Mouse (Mus musculus): Measurements from ENCODE around the gene Zfp369. TPM values are rescaled to one million over a fixed set of nuclear protein-coding genes. Genes with fewer than 3 reads are reported as not detected.

Zfp369 gene
- polyA plus RNA-seq (2015; fragmentation: Nextera tagmentation; extraction: Ambion mirVana), result 9.0 and 11.2 TPM in 2 replicates

DNA sequence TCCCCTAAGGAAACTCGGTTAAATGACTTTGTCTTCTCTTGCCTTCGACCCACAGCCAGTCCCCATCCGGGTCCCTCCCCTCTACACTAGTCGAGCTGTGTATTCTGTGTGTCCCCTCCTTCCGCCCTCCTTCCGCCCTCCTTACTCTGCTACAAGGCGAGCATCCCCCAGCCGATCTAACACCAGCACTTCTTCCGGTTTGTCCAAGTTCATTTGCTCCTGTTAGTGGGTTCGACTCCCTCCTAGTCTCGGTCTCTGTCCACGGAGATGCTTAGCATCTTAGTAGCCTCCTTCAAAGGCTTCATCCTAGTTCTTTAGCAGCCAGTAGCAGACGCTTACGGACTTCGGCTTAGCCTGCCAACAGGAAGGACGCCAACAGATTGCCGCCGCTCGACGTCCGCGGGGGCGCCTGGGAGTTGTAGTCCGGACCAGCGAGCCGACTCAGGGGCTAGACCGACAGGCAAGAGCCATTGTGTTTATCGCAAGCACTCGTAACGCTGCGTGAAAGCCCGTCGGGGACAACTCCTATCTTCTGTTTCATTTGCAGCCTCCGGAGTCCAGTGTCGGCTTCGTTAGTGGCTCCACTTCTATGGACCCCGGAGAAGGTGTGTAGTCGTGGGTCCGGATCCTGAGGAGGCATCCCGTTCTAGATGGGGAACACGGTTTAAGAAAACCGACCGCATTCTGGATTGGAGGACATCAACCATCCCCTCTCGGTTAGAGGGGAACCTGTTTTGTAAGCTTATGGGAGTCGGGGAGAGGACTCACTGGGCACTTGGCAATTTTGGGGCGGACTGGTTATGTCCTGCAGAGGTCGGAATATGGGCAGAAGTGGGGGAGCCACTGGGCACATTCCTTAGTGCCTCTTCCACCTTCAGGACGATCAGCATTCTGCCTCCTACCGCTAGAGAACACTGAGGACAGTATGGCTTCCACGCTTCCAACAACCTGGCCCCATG is at the start of gene Zfp369:
TSS of gene Zfp369 (plus strand) at position 432 of the 959 bp plus-strand sequence.
- Histone ChIP-seq H3K4me1 (no peaks in the 10 kb centered on the region), H3K4me2 (peak within 1 kb of the TSS; percentile 66), H3K9me3 (no peaks in the 10 kb centered on the region), H3K27ac (peak within 1 kb of the TSS; percentile 91), H3K36me3 (peaks cover 11% of the 10 kb centered on the region; the same call in 1 of the 2 replicates), H3K27me3 (replicated peaks) (no peaks in the 10 kb centered on the region), H3K9ac (peak within 1 kb of the TSS; percentile 61; the same call in 1 of the 2 replicates), H3K4me3 (replicated peaks) (peak within 1 kb of the TSS; percentile 76)
- WGBS, result under 1% methylated on average over 50 of the region's 50 CpGs
- ATAC-seq (ENCODE audit: insufficient read depth, low FRiP score, low read depth), result peak; percentile 99

DNA sequence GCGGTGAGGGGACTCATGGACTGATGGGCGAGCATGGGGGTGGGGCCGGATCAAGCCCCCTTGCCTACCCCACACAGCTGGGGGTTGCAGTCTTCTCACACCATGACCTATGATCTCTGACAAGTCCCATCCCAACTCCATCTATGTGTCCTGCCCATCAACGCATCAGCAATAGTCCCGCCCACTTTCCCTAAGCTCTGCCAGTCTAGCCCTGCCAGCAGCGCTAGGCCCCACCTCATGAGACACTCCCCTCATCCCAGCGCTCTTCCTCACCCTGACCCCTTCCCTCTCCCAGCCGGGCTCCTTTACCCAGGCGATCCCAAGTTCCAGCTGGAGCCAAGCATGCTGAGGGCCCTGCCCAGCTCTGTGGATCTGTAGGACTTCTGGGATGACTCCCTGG is 41.4 kb upstream of the Zfp369 start:
- Histone ChIP-seq H3K27me3 (replicated peaks) (no peaks in the 10 kb centered on the region), H3K9ac (no peak overlapping the region), H3K27ac (no peak overlapping the region), H3K4me2 (no peak overlapping the region), H3K4me3 (replicated peaks) (no peak overlapping the region), H3K9me3 (no peaks in the 10 kb centered on the region), H3K4me1 (peaks cover 7% of the 10 kb centered on the region), H3K36me3 (no peaks in the 10 kb centered on the region)
- no peak for ATAC-seq (ENCODE audit: insufficient read depth, low FRiP score, low read depth)
- 68% methylated on average over 9 of the region's 9 CpGs for WGBS

DNA sequence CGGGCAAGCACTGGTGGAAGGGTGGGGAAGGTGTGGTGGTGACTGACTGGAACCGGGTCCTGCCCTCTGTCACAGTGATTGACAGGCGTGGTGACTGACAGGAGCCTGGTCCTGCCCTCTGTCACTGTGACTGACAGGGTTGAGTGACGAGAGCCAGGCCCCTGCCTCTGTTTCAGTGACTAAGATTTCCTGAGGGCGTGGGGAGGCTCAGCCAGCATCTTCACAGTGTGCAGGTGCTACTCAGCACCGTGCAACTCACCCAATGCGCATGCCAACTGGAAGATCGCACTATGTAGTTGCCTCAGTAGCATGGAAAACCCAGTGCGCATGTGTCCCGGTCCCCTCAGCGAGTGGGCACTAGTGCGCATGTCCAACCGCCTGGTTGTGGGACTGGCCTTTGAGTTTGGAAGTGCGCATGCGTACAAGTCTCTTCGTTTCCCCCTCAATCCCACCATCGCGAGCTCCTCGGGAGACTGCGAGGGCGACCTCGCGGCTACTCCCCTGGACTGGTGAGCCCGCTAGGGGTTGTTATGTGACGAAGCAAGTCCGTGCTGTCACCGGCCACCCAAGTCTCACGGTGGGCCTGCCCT is 38.0 kb upstream of the Zfp369 start:
- H3K9ac ChIP-seq, result peak overlapping the region; percentile 52; the same call in 1 of the 2 replicates
- no peaks in the 10 kb centered on the region for H3K27me3 ChIP-seq (replicated peaks)
- peak; percentile 93 for ATAC-seq (ENCODE audit: insufficient read depth, low FRiP score, low read depth)
- no peaks in the 10 kb centered on the region for H3K9me3 ChIP-seq
- H3K4me1 ChIP-seq, result peaks cover 10% of the 10 kb centered on the region
- peak overlapping the region; percentile 64 for H3K4me3 ChIP-seq (replicated peaks)
- H3K36me3 ChIP-seq, result no peaks in the 10 kb centered on the region
- peak overlapping the region; percentile 97 for H3K4me2 ChIP-seq
- WGBS, result under 1% methylated on average over 28 of the region's 28 CpGs
- peak overlapping the region; percentile 95 for H3K27ac ChIP-seq

GRCm38 (mm10) chr13:65241099-65241626 is 37.5 kb upstream of the Zfp369 start:
- Histone ChIP-seq H3K4me1 (peaks cover 10% of the 10 kb centered on the region), H3K4me3 (replicated peaks) (peak overlapping the region; percentile 64), H3K4me2 (peak overlapping the region; percentile 97), H3K27ac (peak overlapping the region; percentile 95), H3K36me3 (no peaks in the 10 kb centered on the region), H3K9me3 (no peaks in the 10 kb centered on the region), H3K27me3 (replicated peaks) (no peaks in the 10 kb centered on the region), H3K9ac (peak overlapping the region; percentile 52; the same call in 1 of the 2 replicates)
- WGBS, result under 1% methylated on average over 45 of the region's 45 CpGs
- ATAC-seq (ENCODE audit: insufficient read depth, low FRiP score, low read depth), result peak; percentile 82

DNA sequence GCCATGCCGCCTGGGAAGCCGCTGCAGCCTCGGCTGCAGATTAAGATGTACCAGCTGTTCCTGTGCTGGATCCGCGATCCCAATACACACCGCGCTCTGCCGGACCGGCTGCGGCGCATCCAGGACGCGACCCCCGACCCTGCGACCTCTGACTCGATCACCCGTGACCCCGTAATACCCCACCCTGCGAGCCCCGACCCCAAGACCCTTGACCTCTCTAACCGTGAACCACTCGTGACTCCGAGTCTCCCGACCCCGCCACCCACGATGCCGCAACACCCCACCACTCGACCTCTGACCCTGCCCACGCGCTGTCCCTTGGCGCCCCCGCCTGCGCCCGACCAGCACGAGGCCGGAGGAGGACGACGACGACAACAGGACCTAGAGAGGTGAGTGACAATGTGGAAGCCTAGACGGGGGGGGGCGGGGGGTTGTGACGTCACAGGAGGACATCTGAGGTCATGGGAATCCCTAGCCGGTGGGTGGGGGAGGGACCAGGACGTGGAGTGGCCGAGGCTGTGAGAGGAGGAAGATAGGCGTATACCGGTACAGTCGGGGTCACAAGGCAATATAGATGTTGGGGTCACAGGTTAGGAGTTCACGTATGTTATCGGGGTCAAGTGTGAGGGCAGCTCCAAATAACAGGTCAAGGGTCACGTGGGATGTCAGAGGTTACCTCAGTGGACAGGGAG is 36.8 kb upstream of the Zfp369 start:
- Histone ChIP-seq H3K27me3 (replicated peaks) (no peaks in the 10 kb centered on the region), H3K4me2 (peak overlapping the region; percentile 97), H3K4me1 (peaks cover 10% of the 10 kb centered on the region), H3K27ac (peak overlapping the region; percentile 95), H3K9me3 (no peaks in the 10 kb centered on the region), H3K36me3 (no peaks in the 10 kb centered on the region), H3K9ac (peak overlapping the region; percentile 52), H3K4me3 (replicated peaks) (peak overlapping the region; percentile 64)
- peak; percentile 3; the same call in 1 of the 2 replicates for ATAC-seq (ENCODE audit: insufficient read depth, low FRiP score, low read depth)
- 2% methylated on average over 51 of the region's 51 CpGs for WGBS

- Histone ChIP-seq H3K36me3 (no peaks in the 10 kb centered on the region), H3K27me3 (replicated peaks) (no peaks in the 10 kb centered on the region), H3K9ac (no peak overlapping the region), H3K4me1 (peaks cover 10% of the 10 kb centered on the region), H3K4me2 (peak overlapping the region; percentile 97), H3K27ac (no peak overlapping the region), H3K9me3 (no peaks in the 10 kb centered on the region), H3K4me3 (replicated peaks) (peak overlapping the region; percentile 64)
- 33% methylated on average over 27 of the region's 27 CpGs for WGBS
- no peak for ATAC-seq (ENCODE audit: insufficient read depth, low FRiP score, low read depth)
Measured at GRCm38 (mm10) chr13:65242319-65242787, 36.3 kb upstream of the Zfp369 start.

DNA sequence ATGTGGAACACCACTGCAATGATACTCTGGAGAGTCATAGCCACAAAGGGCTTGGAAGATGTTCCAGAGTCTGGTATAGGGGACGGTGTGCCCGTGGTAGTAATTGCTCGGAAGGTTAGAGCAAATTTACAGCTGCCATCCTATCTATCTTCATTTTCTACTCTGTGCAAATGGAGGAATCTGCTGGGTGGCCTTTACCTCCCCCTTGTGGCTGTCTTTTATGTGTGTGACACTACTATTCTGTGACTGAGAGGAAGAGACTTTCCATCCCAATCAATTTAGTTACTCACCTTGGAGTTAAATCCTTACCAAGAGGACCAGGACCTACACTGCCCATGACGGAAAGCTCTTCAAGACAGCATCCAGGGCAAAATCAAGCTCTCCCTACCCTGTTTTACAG is 35.3 kb upstream of the Zfp369 start:
- no peaks in the 10 kb centered on the region for H3K27me3 ChIP-seq (replicated peaks)
- no peaks in the 10 kb centered on the region for H3K9me3 ChIP-seq
- ATAC-seq (ENCODE audit: insufficient read depth, low FRiP score, low read depth), result no peak
- H3K4me3 ChIP-seq (replicated peaks), result no peak overlapping the region
- no peak overlapping the region for H3K4me2 ChIP-seq
- no peak overlapping the region for H3K9ac ChIP-seq
- peaks cover 10% of the 10 kb centered on the region for H3K4me1 ChIP-seq
- no peaks in the 10 kb centered on the region for H3K36me3 ChIP-seq
- 89% methylated on average over 4 of the region's 4 CpGs for WGBS
- H3K27ac ChIP-seq, result no peak overlapping the region

- Histone ChIP-seq H3K27me3 (replicated peaks) (no peaks in the 10 kb centered on the region), H3K9me3 (peaks cover 5% of the 10 kb centered on the region; the same call in 1 of the 2 replicates), H3K4me2 (peak overlapping the region; percentile 43), H3K27ac (no peak overlapping the region), H3K4me3 (replicated peaks) (peak overlapping the region; percentile 18; the same call in 1 of the 2 replicates), H3K9ac (no peak overlapping the region), H3K36me3 (peaks cover 15% of the 10 kb centered on the region), H3K4me1 (0 out of 2 replicates have a peak, but pooled peaks cover 4% of the 10 kb centered on the region)
- ATAC-seq (ENCODE audit: insufficient read depth, low FRiP score, low read depth), result peak; percentile 47; the same call in 1 of the 2 replicates
- WGBS, result 30% methylated on average over 36 of the region's 36 CpGs
Measured at GRCm38 (mm10) chr13:65258175-65258954, 20.2 kb upstream of the Zfp369 start.

GRCm38 (mm10) chr13:65259239-65259638 is 19.4 kb upstream of the Zfp369 start, which contains the start of gene Gm10775:
Gene Gm10775 (plus strand): TSS chr13:65259539.
- H3K27me3 ChIP-seq (replicated peaks), result no peaks in the 10 kb centered on the region
- 37% methylated on average over 29 of the region's 29 CpGs for WGBS
- no peak within 1 kb of the TSS for H3K9ac ChIP-seq
- peak within 1 kb of the TSS; percentile 18; the same call in 1 of the 2 replicates for H3K4me3 ChIP-seq (replicated peaks)
- ATAC-seq (ENCODE audit: insufficient read depth, low FRiP score, low read depth), result no peak
- peak within 1 kb of the TSS; percentile 43 for H3K4me2 ChIP-seq
- peaks cover 5% of the 10 kb centered on the region; the same call in 1 of the 2 replicates for H3K9me3 ChIP-seq
- H3K4me1 ChIP-seq, result 0 out of 2 replicates have a peak, but pooled peaks cover 4% of the 10 kb centered on the region
- H3K36me3 ChIP-seq, result peaks cover 16% of the 10 kb centered on the region
- H3K27ac ChIP-seq, result no peak within 1 kb of the TSS

- no peak overlapping the region for H3K9ac ChIP-seq
- H3K36me3 ChIP-seq, result peaks cover 16% of the 10 kb centered on the region
- WGBS, result 93% methylated on average over 5 of the region's 5 CpGs
- H3K27me3 ChIP-seq (replicated peaks), result no peaks in the 10 kb centered on the region
- 0 out of 2 replicates have a peak, but pooled peaks cover 4% of the 10 kb centered on the region for H3K4me1 ChIP-seq
- H3K9me3 ChIP-seq, result peaks cover 5% of the 10 kb centered on the region; the same call in 1 of the 2 replicates
- H3K4me3 ChIP-seq (replicated peaks), result no peak overlapping the region
- ATAC-seq (ENCODE audit: insufficient read depth, low FRiP score, low read depth), result no peak
- H3K4me2 ChIP-seq, result no peak overlapping the region
- no peak overlapping the region for H3K27ac ChIP-seq
Measured at GRCm38 (mm10) chr13:65262086-65262485, 16.5 kb upstream of the Zfp369 start.
